Mouse (Mus musculus) heart, embryonic 11.5 days (tissue): ENCODE measurements around the gene Tbc1d16. TPM values are rescaled to one million over a fixed set of nuclear protein-coding genes. Genes with fewer than 3 reads are reported as not detected.

ENCODE experiments used
- ATAC-seq: fragments of 200-750 bp; cut with Nextera tagmentation; replicated peaks from 2 replicates; pipeline ENCODE4 v1.8.0; 2017; ENCODE audit warnings: moderate library complexity; ENCODE audit not compliant: insufficient number of reproducible peaks, low FRiP score, low TSS enrichment
- H3K27ac ChIP-seq: fragments of 300-500 bp; sonication (generic); 2 replicates; pipeline ENCODE4 v1.5.1; 2014; ENCODE audit warnings: mild to moderate bottlenecking, low read depth, low read length
- H3K27me3 ChIP-seq: fragments of 300-500 bp; sonication (generic); 2 replicates; pipeline ENCODE4 v1.6.1; 2014; ENCODE audit warnings: mild to moderate bottlenecking, low read length, mixed read lengths; ENCODE audit not compliant: control insufficient read depth, insufficient read depth
- H3K36me3 ChIP-seq: fragments of 300-500 bp; sonication (generic); 2 replicates; pipeline ENCODE4 v1.6.1; 2014; ENCODE audit warnings: mild to moderate bottlenecking, low read length, moderate library complexity, mixed read lengths; ENCODE audit not compliant: control insufficient read depth, insufficient read depth
- H3K4me1 ChIP-seq: fragments of 300-500 bp; sonication (generic); 2 replicates; pipeline ENCODE4 v1.6.1; 2014; ENCODE audit warnings: low read length; ENCODE audit not compliant: control insufficient read depth, insufficient read depth
- H3K4me2 ChIP-seq: fragments of 300-500 bp; sonication (generic); 2 replicates; pipeline ENCODE4 v1.6.1; 2014; ENCODE audit warnings: mild to moderate bottlenecking, moderate library complexity
- H3K4me3 ChIP-seq: fragments of 300-500 bp; sonication (generic); 2 replicates; pipeline ENCODE4 v1.5.1; 2014; ENCODE audit warnings: low read depth, low read length
- H3K9ac ChIP-seq: fragments of 300-500 bp; sonication (generic); 2 replicates; pipeline ENCODE4 v1.6.1; 2014; ENCODE audit warnings: mild to moderate bottlenecking, low read depth, low read length, moderate library complexity
- H3K9me3 ChIP-seq: fragments of 300-500 bp; sonication (generic); replicated peaks from 2 replicates; pipeline ENCODE4 v1.6.1; 2016; ENCODE audit warnings: low read length; ENCODE audit not compliant: control insufficient read depth
- WGBS: fragments of 180-500 bp; shearing (Covaris S2); extraction: QIAGEN DNeasy Blood & Tissue Kit; methylation state at CpG from one replicate; pipeline ENCODE4 v1.1.7; 2014; ENCODE audit not compliant: insufficient replicate concordance; 5-methylcytosine and 5-hydroxymethylcytosine counted together
- polyA plus RNA-seq: library from polyadenylated mRNA; unstranded; fragments of >200 nt; fragmentation: Nextera tagmentation; extraction: Ambion mirVana; gene quantifications from 2 replicates; pipeline ENCODE4 v1.2.1, GENCODE M21; 2014

Tbc1d16 gene
- polyA plus RNA-seq, 1 experiment from 2014 or later, result 4.7 TPM

GRCm38 (mm10) chr11:119183684-119184310, 44.5 kb downstream of the Tbc1d16 start:
- WGBS, result 72% methylated on average over 15 of the region's 15 CpGs

GRCm38 (mm10) chr11:119181861-119182395, 46.4 kb downstream of the Tbc1d16 start:
- H3K4me2 ChIP-seq, result no peak overlapping the region
- no peak overlapping the region for H3K9ac ChIP-seq
- H3K4me1 ChIP-seq, result peaks cover 4% of the 10 kb centered on the region; the same call in 1 of the 2 replicates
- no peaks in the 10 kb centered on the region for H3K36me3 ChIP-seq
- no peak overlapping the region for H3K27ac ChIP-seq
- no peaks in the 10 kb centered on the region for H3K9me3 ChIP-seq
- ATAC-seq, result no peak
- H3K4me3 ChIP-seq, result no peak overlapping the region
- WGBS, result 82% methylated on average over 12 of the region's 12 CpGs
- H3K27me3 ChIP-seq, result no peaks in the 10 kb centered on the region

More at GRCm38 (mm10) chr11:119183684-119184310, 44.5 kb downstream of the Tbc1d16 start:
- no peak overlapping the region for H3K4me3 ChIP-seq
- no peak overlapping the region for H3K9ac ChIP-seq
- ATAC-seq, result no peak
- no peaks in the 10 kb centered on the region for H3K36me3 ChIP-seq
- no peak overlapping the region for H3K27ac ChIP-seq
- H3K27me3 ChIP-seq, result no peaks in the 10 kb centered on the region
- no peak overlapping the region for H3K4me2 ChIP-seq
- H3K9me3 ChIP-seq, result no peaks in the 10 kb centered on the region
- H3K4me1 ChIP-seq, result peaks cover 20% of the 10 kb centered on the region

- Histone ChIP-seq H3K4me1 (peaks cover 4% of the 10 kb centered on the region; the same call in 1 of the 2 replicates), H3K4me3 (no peak overlapping the region), H3K9me3 (no peaks in the 10 kb centered on the region), H3K36me3 (no peaks in the 10 kb centered on the region), H3K4me2 (no peak overlapping the region), H3K27me3 (no peaks in the 10 kb centered on the region), H3K27ac (no peak overlapping the region), H3K9ac (no peak overlapping the region)
- ATAC-seq, result no peak
- 85% methylated on average over 14 of the region's 14 CpGs for WGBS
Measured at GRCm38 (mm10) chr11:119180824-119181582, 47.3 kb downstream of the Tbc1d16 start.

- Histone ChIP-seq H3K9me3 (no peaks in the 10 kb centered on the region), H3K36me3 (no peaks in the 10 kb centered on the region), H3K9ac (no peak overlapping the region), H3K27ac (no peak overlapping the region), H3K4me2 (no peak overlapping the region), H3K27me3 (no peaks in the 10 kb centered on the region), H3K4me3 (no peak overlapping the region), H3K4me1 (peaks cover 4% of the 10 kb centered on the region; the same call in 1 of the 2 replicates)
- WGBS, result 77% methylated on average over 8 of the region's 8 CpGs
- no peak for ATAC-seq
Measured at GRCm38 (mm10) chr11:119178317-119178716, 50.0 kb downstream of the Tbc1d16 start.

- Histone ChIP-seq H3K27me3 (no peaks in the 10 kb centered on the region), H3K4me2 (no peak overlapping the region), H3K9ac (no peak overlapping the region), H3K27ac (no peak overlapping the region), H3K36me3 (no peaks in the 10 kb centered on the region), H3K4me3 (no peak overlapping the region), H3K4me1 (no peaks in the 10 kb centered on the region), H3K9me3 (no peaks in the 10 kb centered on the region)
- no peak for ATAC-seq
- WGBS, result 80% methylated on average over 27 of the region's 27 CpGs
Measured at GRCm38 (mm10) chr11:119176389-119177179, 51.7 kb downstream of the Tbc1d16 start.

- Histone ChIP-seq H3K36me3 (no peaks in the 10 kb centered on the region), H3K27ac (no peak overlapping the region), H3K4me3 (no peak overlapping the region), H3K4me1 (no peaks in the 10 kb centered on the region), H3K27me3 (no peaks in the 10 kb centered on the region), H3K4me2 (no peak overlapping the region), H3K9ac (no peak overlapping the region), H3K9me3 (no peaks in the 10 kb centered on the region)
- 88% methylated on average over 7 of the region's 7 CpGs for WGBS
- no peak for ATAC-seq
Measured at GRCm38 (mm10) chr11:119171588-119171987, 56.7 kb downstream of the Tbc1d16 start.

GRCm38 (mm10) chr11:119168851-119169250, 59.4 kb downstream of the Tbc1d16 start:
- H3K9me3 ChIP-seq, result no peaks in the 10 kb centered on the region
- 77% methylated on average over 1 of the region's 1 CpGs for WGBS
- no peaks in the 10 kb centered on the region for H3K27me3 ChIP-seq
- no peak overlapping the region for H3K27ac ChIP-seq
- no peak overlapping the region for H3K4me3 ChIP-seq
- H3K9ac ChIP-seq, result no peak overlapping the region
- no peaks in the 10 kb centered on the region for H3K36me3 ChIP-seq
- H3K4me1 ChIP-seq, result no peaks in the 10 kb centered on the region
- no peak for ATAC-seq
- no peak overlapping the region for H3K4me2 ChIP-seq

GRCm38 (mm10) chr11:119165995-119166394, 62.3 kb downstream of the Tbc1d16 start:
- WGBS, result 76% methylated on average over 10 of the region's 10 CpGs

More at GRCm38 (mm10) chr11:119165995-119166394, 62.3 kb downstream of the Tbc1d16 start:
- H3K36me3 ChIP-seq, result no peaks in the 10 kb centered on the region
- H3K27ac ChIP-seq, result no peak overlapping the region
- no peak overlapping the region for H3K4me3 ChIP-seq
- H3K4me1 ChIP-seq, result no peaks in the 10 kb centered on the region
- no peaks in the 10 kb centered on the region for H3K9me3 ChIP-seq
- no peak for ATAC-seq
- no peak overlapping the region for H3K4me2 ChIP-seq
- H3K27me3 ChIP-seq, result no peaks in the 10 kb centered on the region
- H3K9ac ChIP-seq, result no peak overlapping the region
